Mouse (Mus musculus) testis, postnatal 10 days (tissue): ENCODE data around the gene Serpina9.
A peak's percentile ranks its signal among the peaks of the same experiment; 100 is the strongest.
"Not testable (repeated sequence)": the region's sequence is repeated elsewhere in the genome, so short reads cannot be mapped to it uniquely, and the experiment has no call there.

Experiments used
- DNase-seq: peaks from one replicate; pipeline ENCODE4 v3.0.0; 2021; ENCODE audit warnings: low spot score

Serpina9 gene

DNA sequence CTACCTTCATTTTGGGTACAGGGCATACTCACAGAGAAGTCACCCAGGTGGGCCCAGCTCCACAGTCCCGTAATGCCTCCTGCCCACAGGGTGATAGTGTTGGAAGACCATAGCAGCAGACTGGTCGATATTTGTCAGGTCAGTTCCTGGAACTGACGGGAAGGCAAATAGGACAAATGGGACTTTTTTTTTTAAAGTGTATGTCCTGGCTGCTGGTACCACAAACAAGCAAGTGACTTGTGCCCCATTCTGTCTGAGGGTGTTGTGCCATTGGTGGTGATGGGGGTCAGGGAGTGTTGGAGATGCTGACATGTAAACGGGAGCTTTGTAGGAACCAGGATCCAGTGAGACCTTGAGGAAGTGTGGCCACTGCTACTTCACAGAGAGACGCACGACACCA, 23.7 kb downstream of the Serpina9 start, which contains the start of gene Serpina11:
Gene Serpina11 (minus strand): TSS at position 101 of the 400 bp plus-strand sequence.
- DNase-seq, result no peak

DNA sequence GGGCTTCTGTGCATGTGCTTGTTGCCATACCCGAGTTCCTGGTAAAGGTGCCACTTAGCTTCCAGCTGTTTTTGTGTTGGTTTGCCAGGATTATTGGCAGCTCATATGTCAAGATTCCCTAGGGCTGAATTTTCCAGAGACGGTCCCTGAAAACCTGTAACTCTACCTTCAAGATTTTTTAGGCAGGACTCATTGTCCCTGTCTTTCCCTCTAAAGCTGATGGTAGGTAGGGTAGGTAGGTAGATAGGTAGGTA, 24.1 kb downstream of the Serpina9 start:
- no peak for DNase-seq

DNA sequence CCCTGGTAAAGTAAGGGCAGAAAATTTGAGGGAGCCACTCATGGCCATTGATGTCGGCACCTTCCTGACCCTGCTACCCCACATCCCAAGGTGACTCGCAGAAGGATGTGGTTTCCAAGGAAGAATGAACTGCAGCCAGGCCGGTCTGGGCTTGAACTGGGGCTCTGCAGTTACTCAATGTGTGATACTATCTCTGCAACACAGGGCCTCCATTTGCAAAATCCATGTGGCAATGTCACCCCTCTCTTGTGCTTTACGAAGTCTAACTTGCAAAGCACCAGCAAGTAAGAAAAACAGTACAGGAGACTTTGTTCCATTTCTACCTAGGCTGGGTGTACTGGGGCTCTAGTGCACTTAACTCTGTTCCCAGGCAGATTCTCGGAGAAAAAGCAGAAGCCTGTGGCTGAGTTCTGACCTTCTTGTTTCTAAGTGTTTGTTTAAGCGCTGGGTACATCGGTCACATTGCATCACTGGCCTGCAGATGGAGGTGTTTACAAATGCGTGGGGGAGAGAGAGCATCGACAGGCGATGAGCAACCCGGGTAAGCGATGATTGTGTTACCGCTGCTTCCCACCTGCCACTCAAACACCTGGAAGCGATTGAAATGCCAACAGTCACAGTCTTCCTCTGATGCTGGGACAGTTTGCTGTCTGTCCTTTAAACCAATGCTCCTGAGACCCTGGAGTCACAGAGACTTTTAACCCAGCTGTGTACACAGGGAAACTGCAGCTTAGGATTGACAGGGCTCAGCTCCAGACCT, 24.6 kb downstream of the Serpina9 start:
- no peak for DNase-seq

DNA sequence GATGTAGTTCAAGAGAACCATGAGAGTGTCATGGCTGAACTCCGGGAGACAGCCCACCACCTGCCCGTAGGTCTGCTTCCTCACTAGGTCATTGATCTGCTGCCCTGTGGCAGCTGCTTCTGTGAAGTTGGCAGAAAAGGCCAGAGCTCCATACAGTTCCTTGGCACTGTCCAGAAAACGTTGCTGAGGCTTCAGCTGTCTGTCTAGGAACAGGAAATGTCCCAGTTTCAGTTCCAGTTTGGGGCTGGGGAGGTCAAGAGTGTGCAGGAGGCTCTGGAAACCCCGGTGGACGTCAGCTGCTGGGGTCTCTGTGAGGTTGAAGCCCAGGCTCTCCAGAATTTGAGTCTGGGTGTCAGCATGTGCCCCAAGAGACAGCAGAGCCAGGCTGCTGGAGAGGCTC, 27.7 kb downstream of the Serpina9 start:
- DNase-seq, result no peak

DNA sequence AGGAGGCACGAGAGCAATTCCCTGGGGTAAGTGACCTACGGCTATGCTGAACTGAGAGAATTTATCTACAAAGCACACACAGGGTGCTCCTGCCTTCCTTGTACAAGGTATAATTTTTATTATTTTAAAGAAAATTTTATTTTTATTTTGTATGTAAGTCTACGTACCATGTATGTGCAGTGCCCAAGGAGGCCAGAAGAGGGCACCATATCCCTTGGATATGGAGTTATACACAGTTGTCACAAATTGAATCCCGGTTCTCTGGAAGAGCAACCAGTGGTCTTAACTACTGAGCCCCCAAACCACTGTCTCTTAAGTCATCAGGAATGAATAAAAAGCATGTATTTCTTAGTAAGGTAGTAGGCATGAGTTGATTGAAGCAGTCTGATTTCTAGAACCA, 28.6 kb downstream of the Serpina9 start:
- peak; percentile 79 for DNase-seq

DNA sequence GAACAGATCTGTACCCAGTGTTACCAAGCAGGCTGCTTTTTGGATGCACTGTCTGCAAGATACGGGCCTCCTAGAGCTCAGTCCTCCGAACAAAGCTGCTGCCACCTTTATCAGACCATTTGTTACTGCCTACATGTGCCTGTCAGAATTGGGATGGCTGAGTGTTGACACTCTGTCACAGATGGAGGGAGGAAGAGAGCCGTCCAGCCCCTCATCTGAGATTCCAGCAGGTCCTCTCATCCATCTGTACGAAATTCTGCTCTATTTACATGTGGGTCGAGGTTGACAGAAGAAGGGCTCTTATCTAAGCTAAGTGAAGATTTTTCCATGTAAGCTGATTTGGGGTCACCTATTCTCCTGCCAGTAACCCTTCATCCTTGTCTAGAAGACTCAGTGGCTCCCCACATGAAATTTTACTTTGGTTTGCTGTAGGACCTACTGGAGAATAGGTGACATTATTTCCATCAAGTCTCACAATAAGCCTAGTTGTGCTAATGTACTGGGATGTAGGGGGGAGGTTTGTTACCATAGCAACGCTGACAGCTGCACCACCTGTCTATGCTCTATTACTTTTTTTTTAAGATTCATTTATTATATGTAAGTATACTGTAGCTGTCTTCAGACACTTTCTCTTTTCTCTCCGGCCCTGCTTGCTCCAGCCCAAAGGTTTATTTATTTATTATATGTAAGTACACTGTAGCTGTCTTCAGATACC, 31.8 kb downstream of the Serpina9 start:
- DNase-seq, result no peak

DNA sequence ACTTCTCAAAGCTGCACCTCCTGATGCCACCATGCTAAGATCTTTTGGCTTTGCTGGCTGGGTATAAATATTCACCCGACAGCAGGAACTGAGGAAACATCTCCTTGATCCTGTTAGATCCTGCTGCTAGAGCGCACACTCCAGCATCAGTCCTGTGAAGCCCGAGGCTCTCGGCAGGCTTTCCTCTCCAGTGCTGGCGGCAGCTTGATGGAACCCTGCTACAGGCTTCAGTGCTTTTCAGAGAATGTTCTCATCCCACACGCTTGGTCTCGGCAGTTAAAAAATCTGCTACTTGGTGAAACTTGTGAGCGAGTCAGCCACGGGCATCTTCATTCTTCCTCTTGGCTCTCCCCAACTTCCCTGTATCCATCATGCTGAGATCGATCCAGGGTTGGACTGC, 35.3 kb downstream of the Serpina9 start:
- no peak for DNase-seq

DNA sequence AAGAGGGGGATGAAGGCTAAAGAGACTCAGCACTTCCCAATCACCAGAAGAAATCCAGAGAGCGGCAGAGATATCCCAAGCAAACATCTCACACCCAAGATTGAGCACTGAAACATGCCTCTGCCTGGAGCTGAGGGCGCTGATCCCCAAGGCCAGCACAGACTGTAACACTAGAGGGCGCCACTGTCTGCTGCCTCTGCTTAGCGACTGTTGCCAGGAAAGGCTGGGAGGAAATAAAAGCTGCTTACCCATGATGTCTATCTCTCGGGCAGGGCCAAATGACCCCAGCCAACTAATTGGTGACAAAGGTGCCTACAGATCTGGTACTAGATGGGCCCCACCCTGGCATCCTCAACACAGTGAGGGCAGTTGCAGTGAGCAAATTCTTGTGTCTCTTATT, 35.7 kb downstream of the Serpina9 start:
- peak; percentile 68 for DNase-seq

DNA sequence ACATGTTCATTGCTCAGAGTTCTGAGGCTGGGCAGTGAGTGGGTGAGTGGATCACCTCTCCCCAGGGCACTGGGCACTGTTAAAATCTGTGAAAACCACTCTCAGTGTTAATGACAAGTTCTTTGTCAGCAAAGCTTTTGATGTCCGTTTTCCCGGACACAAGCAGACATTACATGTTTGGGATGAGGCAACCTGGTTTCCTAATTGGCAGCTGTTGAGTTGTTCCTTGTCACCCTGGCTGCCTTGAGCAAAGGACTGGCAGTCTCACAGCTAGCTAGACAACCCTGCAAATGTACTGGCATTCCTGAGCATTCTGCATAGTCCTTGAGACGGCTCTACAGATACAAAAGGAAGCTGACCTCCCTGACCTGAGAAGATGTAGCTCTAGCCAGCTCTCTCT, 36.5 kb downstream of the Serpina9 start:
- no peak for DNase-seq

DNA sequence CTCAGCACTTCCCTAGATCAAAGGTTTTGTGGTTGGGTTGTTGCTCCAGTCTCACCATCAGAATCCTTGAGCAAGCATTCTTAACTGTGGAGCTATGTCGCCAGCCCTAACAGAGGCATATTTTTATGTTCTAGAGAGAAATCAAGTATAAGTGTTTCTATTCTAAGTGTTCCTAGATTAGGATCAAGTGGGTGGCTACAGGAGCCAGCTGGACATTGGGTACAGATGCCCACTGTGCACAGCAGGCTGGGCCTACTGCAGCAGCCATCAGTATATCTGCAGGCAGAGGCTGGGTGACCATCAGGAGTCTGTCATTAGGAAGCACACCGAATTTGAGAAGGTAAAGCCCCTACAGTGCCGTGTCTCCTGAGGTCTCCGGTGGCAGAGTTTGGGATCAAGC, 42.5 kb downstream of the Serpina9 start:
- no peak for DNase-seq

DNA sequence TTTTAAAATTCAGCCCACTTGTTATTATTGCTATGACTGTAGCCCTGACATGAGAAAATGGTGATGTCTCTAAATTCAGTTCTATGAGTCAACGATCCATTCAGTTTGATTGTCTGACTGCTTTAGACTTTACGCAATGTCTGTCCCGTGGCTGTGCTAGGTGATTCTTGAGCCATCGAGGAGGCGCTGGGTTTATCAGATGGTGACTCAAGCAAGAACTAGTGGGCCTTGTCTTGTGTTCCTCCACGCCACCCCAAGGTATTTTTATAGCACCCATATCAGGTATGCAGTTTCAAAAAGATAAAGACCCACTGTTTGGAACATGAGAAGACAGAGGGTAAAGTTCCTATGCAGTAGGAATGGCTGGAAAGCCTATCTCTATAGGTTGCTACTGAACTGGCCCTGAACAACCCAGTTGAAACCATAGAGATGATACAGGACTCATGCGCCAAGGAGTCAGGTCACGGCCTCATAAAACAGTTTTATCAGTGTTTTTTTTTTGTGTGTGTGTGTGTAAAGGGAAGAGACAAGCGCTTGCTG, 43.9 kb downstream of the Serpina9 start:
- DNase-seq, result no peak

DNA sequence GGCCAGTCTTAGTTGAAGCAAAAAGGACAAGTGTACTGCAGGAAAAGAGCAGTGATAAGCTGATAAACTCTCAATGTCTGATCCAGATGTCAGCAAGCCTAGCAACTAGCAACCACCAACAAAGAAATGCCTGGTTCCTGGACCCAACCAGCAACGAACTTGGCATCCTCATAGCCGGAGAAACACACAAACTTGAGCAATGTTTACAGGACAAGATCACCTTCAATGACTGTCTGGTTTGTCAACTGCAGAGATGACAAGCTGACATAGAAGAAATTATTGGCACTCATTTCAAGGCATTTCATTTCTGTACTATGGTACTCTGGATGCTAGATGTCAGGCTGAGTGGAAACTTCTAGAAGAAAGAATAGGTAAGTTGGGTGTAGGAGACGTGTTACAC, 46.8 kb downstream of the Serpina9 start:
- no peak for DNase-seq

DNA sequence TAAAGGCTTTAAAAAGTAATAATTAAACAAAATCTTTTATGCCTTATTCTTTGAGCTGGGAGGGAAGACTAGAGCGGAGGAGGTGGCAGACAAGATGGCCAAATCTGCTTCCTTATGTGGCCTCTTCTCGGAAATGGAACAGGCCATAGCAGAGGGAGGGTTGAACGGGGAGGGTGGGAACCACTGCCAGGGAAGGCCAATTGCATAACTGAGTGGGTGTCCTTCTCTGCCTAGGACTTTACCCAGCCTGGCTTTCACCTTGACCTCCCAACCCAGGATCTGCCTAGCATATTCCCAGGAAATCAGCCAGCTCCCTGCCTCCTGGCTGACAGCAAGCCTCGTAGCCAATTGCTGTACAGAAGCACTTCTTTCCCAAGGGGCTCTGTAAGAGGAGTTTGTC, 50.3 kb downstream of the Serpina9 start:
- no peak for DNase-seq

DNA sequence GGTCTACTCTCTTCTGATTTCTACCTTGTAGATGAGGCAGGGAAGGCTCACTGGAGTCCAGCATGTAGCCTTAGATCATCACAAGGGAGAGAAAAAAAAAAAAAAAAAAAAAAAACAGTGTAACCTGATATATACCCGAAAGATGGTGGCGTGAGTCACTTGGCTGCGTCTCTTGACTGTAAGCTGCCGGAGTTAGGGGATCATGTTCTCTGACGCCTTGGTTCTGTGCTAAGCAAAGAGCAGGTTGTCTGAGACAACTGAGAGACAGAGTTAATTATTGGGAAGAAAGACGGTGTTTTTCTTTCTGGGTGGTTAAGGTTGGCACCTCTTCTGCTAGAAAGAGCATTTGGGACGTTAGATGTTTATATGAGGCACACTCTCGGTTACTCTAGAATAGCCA, 50.7 kb downstream of the Serpina9 start:
- no peak for DNase-seq

DNA sequence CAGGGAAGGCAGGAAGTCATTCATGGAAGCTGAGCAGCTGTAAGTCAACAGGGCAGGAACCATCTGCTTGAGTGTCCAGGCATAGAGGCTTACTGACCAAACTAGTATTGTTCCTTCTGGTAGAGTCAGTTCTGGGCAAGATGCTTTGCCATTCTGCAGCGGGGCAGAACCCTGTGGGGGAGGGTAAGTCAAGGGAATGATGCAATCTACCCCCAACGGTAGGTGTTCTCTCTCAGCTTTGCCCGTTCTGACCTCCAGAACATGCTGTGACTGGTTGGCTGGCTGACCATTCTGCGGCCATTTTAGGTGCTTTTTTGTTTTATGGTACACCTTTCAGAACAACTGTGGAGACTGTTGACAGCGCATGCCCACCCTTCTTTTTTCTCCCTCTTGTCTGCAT, 51.2 kb downstream of the Serpina9 start:
- no peak for DNase-seq

DNA sequence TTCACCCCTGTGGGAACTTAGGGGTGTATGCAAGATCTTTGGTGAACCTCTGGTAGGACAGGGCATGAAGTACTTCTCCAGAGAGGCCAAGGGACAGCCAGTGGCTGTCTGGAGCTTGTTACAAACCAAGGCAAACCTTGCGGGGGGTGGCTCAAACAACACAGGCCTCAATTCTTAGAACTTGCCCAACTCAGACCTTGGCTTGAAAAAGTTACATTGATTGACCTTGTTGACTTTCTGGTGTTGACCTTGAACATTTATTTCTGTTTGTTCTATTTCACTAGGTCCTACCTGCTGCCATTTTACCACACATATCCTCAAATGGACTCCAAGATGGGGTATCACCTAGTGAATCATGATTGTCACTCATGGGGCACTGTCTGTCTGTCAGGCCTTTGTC, 51.8 kb downstream of the Serpina9 start:
- DNase-seq, result no peak

DNA sequence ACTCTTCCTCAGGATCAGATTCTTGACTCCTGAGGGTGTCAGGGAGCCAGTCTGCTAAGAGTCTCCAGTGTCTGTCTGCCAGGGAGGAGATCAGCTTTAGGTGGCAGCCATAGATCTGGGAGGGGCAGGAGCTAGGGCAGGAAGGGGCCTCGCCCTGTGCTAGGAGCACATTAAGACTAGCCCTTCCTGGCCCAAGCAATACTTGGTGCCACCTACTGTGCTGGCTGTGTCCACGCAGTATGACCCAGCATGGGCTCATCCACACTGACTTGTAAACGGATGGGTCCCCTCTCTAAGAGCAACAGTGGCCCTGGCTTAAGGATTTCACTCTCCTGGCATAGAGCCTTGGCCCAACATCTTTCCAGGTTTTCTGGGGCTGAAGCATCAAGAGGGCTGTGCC, 54.8 kb downstream of the Serpina9 start, which contains the start of gene Serpina1e:
Gene Serpina1e (minus strand): TSS at position 178 of the 400 bp plus-strand sequence.
- DNase-seq, result no peak

DNA sequence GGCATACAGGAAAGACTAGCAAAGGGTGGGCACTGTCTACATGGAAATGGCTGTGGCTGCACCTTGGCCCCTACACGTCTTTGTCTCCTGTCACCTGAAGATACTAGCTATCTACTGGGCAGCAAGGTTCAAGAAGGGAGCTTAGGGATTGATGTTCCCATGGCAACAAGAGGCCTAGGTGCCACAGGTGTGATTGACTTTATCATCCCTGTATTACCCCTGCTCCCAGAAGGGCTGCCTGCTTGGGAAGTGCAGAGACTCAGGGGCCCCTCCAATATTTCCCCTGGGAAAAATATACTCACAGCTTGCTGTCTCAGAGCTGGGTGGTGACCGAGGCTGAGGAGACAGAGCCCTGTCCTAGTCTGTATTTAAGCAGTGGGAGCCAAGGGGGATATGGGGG, 57.0 kb downstream of the Serpina9 start:
- DNase-seq, result not testable (repeated sequence)

DNA sequence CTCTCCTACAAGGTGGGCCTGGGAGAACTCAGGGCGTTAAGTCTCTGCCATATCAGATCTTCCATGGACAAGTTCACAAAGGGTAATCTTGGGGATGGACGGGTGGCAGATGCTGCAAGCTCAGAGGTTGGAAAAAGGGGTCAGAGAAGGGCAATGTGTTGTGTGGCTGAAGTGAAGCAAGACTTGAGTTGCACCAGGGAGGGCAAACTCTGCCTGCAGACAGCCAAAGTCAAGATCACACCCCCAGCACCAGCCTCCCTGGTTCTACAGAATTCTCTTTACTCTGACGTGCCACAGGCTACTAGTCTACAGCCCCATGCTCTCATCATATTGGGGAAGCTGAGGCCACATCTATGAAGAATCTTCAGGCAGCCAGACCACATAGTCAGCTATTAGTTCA, 60.6 kb downstream of the Serpina9 start:
- not testable (repeated sequence) for DNase-seq

DNA sequence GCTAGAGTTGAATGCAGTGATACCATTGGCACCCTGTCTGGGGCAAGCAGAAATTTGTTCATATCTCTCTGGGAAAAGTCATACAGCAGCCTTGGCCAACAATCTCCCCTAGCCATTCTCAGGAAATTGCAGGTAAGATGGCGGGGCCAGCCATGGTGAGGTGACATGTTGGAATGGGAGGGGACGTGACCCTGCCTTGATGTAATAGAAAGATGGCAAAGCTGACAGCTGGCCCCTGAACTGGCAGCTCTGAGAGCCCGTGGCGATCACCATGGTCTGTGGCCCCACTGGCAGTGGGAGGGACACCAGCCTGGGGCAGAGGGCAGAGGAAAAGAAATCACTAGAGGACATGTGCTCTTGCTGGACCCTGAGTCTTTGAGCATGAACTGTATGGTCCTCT, 67.3 kb downstream of the Serpina9 start:
- no peak for DNase-seq
